Mouse (Mus musculus): ENCODE data around the gene Slc23a4. TPM values are rescaled to one million over a fixed set of nuclear protein-coding genes. Genes with fewer than 3 reads are reported as not detected.

The Slc23a4 gene
- polyA plus RNA-seq, 1 experiment, result 0.33 TPM

DNA sequence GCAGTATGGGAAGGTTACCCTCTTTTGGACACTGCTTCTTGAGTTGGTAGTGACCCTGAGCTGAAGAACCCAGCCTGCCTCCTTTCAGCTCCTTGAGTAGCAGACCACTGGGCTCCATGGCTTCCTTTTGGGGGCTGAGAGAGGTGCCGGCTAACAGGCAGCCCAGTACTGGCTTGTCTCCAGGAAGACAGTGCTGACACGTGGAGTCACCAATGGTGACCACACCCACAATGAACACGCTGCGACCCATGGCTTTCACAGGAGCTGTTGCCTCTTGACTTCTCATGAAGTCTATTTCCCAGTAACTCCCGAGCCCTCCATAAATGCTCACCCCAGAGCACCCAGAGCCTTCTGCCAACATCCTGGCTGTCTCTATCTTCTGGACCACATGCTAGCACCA lies 6.5 kb upstream of the Slc23a4 start:
- Histone ChIP-seq H3K36me3 (ENCODE audit: control insufficient read depth, insufficient read depth, low read length) (no peaks in the 10 kb centered on the region), H3K27me3 (ENCODE audit: control insufficient read depth, insufficient read depth, low read length) (no peaks in the 10 kb centered on the region), H3K4me1 (ENCODE audit: control insufficient read depth, insufficient read depth, insufficient read length) (no peaks in the 10 kb centered on the region; the same call in 1 of the 2 replicates), H3K27ac (ENCODE audit: insufficient read depth, low read length) (no peak overlapping the region), H3K4me3 (ENCODE audit: extremely low read depth, insufficient read depth, insufficient read length) (no peak overlapping the region)
- 16% methylated on average over 5 of the region's 5 CpGs for WGBS
- no peak for TF ChIP-seq CTCF (IDR thresholded peaks at IDR 0.05; ENCODE audit: extremely low read depth, insufficient read depth, insufficient read length, insufficient replicate concordance)
- TF ChIP-seq POLR2A (IDR thresholded peaks at IDR 0.05; ENCODE audit: low read depth, low read length), result no peak
- no peak for DNase-seq (ENCODE audit: low read depth in 1 of 2, low spot score in 2 of 2)

GRCm38 (mm10) chr6:34989263-34989662 lies 1.1 kb upstream of the Slc23a4 start:
- Histone ChIP-seq H3K4me3 (ENCODE audit: extremely low read depth, insufficient read depth, insufficient read length) (no peak overlapping the region), H3K36me3 (ENCODE audit: control insufficient read depth, insufficient read depth, low read length) (no peaks in the 10 kb centered on the region), H3K4me1 (ENCODE audit: control insufficient read depth, insufficient read depth, insufficient read length) (no peaks in the 10 kb centered on the region; the same call in 1 of the 2 replicates), H3K27me3 (ENCODE audit: control insufficient read depth, insufficient read depth, low read length) (no peaks in the 10 kb centered on the region), H3K27ac (ENCODE audit: insufficient read depth, low read length) (no peak overlapping the region)
- DNase-seq (ENCODE audit: low read depth in 1 of 2, low spot score in 2 of 2), result no peak
- WGBS, result 92% methylated on average over 6 of the region's 6 CpGs
- TF ChIP-seq CTCF (IDR thresholded peaks at IDR 0.05; ENCODE audit: extremely low read depth, insufficient read depth, insufficient read length, insufficient replicate concordance) (no peak), POLR2A (IDR thresholded peaks at IDR 0.05; ENCODE audit: low read depth, low read length) (no peak)

GRCm38 (mm10) chr6:34987085-34987645 lies 1.0 kb downstream of the Slc23a4 start:
- no peak overlapping the region for H3K27ac ChIP-seq (ENCODE audit: insufficient read depth, low read length)

GRCm38 (mm10) chr6:34980661-34981060 lies 7.5 kb downstream of the Slc23a4 start:
- no peak overlapping the region for H3K27ac ChIP-seq (ENCODE audit: insufficient read depth, low read length)
- H3K4me3 ChIP-seq (ENCODE audit: extremely low read depth, insufficient read depth, insufficient read length), result no peak overlapping the region
- TF ChIP-seq CTCF (IDR thresholded peaks at IDR 0.05; ENCODE audit: extremely low read depth, insufficient read depth, insufficient read length, insufficient replicate concordance) (no peak), POLR2A (IDR thresholded peaks at IDR 0.05; ENCODE audit: low read depth, low read length) (no peak)
- DNase-seq (ENCODE audit: low read depth in 1 of 2, low spot score in 2 of 2), result no peak
- no peaks in the 10 kb centered on the region for H3K36me3 ChIP-seq (ENCODE audit: control insufficient read depth, insufficient read depth, low read length)
- no peaks in the 10 kb centered on the region for H3K27me3 ChIP-seq (ENCODE audit: control insufficient read depth, insufficient read depth, low read length)
- WGBS, result 78% methylated on average over 9 of the region's 9 CpGs
- no peaks in the 10 kb centered on the region for H3K4me1 ChIP-seq (ENCODE audit: control insufficient read depth, insufficient read depth, insufficient read length)

More at GRCm38 (mm10) chr6:34987085-34987645, 1.0 kb downstream of the Slc23a4 start:
- no peaks in the 10 kb centered on the region for H3K36me3 ChIP-seq (ENCODE audit: control insufficient read depth, insufficient read depth, low read length)
- no peak for DNase-seq (ENCODE audit: low read depth in 1 of 2, low spot score in 2 of 2)
- no peak overlapping the region for H3K4me3 ChIP-seq (ENCODE audit: extremely low read depth, insufficient read depth, insufficient read length)
- TF ChIP-seq CTCF (IDR thresholded peaks at IDR 0.05; ENCODE audit: extremely low read depth, insufficient read depth, insufficient read length, insufficient replicate concordance) (no peak), POLR2A (IDR thresholded peaks at IDR 0.05; ENCODE audit: low read depth, low read length) (no peak)
- H3K27me3 ChIP-seq (ENCODE audit: control insufficient read depth, insufficient read depth, low read length), result no peaks in the 10 kb centered on the region
- no peaks in the 10 kb centered on the region; the same call in 1 of the 2 replicates for H3K4me1 ChIP-seq (ENCODE audit: control insufficient read depth, insufficient read depth, insufficient read length)
- WGBS, result 78% methylated on average over 12 of the region's 12 CpGs

GRCm38 (mm10) chr6:34979291-34979690 lies 8.9 kb downstream of the Slc23a4 start:
- H3K27me3 ChIP-seq (ENCODE audit: control insufficient read depth, insufficient read depth, low read length), result no peaks in the 10 kb centered on the region
- no peak overlapping the region for H3K4me3 ChIP-seq (ENCODE audit: extremely low read depth, insufficient read depth, insufficient read length)
- DNase-seq (ENCODE audit: low read depth in 1 of 2, low spot score in 2 of 2), result no peak
- H3K27ac ChIP-seq (ENCODE audit: insufficient read depth, low read length), result no peak overlapping the region
- 86% methylated on average over 3 of the region's 3 CpGs for WGBS
- H3K36me3 ChIP-seq (ENCODE audit: control insufficient read depth, insufficient read depth, low read length), result no peaks in the 10 kb centered on the region
- no peaks in the 10 kb centered on the region for H3K4me1 ChIP-seq (ENCODE audit: control insufficient read depth, insufficient read depth, insufficient read length)
- TF ChIP-seq POLR2A (IDR thresholded peaks at IDR 0.05; ENCODE audit: low read depth, low read length) (no peak), CTCF (IDR thresholded peaks at IDR 0.05; ENCODE audit: extremely low read depth, insufficient read depth, insufficient read length, insufficient replicate concordance) (no peak)

DNA sequence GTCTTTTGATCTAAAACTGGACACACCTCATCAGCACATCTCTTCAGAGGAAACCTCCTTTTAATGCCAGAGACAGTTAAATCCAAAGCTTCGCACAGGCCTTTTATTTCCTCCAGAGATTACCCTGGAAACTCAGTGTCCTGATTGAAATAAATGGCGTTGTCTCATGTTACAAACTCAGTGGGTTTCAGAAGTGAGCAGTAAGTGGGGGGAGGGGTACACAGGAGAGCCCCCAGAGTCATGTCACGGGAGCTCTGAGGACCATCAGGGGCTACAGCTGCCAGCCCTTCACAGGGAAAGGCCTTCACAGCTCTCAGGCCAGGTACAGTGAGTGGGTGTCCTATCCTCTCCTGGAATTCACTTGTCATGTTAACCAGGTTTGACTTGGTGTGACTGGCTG lies 17.0 kb downstream of the Slc23a4 start:
- no peak overlapping the region for H3K4me3 ChIP-seq (ENCODE audit: extremely low read depth, insufficient read depth, insufficient read length)
- no peak overlapping the region for H3K27ac ChIP-seq (ENCODE audit: insufficient read depth, low read length)
- H3K36me3 ChIP-seq (ENCODE audit: control insufficient read depth, insufficient read depth, low read length), result no peaks in the 10 kb centered on the region
- DNase-seq (ENCODE audit: low read depth in 1 of 2, low spot score in 2 of 2), result no peak
- TF ChIP-seq POLR2A (IDR thresholded peaks at IDR 0.05; ENCODE audit: low read depth, low read length) (no peak), CTCF (IDR thresholded peaks at IDR 0.05; ENCODE audit: extremely low read depth, insufficient read depth, insufficient read length, insufficient replicate concordance) (no peak)
- H3K27me3 ChIP-seq (ENCODE audit: control insufficient read depth, insufficient read depth, low read length), result no peaks in the 10 kb centered on the region
- peaks cover 2% of the 10 kb centered on the region; the same call in 1 of the 2 replicates for H3K4me1 ChIP-seq (ENCODE audit: control insufficient read depth, insufficient read depth, insufficient read length)
- 87% methylated on average over 3 of the region's 3 CpGs for WGBS

DNA sequence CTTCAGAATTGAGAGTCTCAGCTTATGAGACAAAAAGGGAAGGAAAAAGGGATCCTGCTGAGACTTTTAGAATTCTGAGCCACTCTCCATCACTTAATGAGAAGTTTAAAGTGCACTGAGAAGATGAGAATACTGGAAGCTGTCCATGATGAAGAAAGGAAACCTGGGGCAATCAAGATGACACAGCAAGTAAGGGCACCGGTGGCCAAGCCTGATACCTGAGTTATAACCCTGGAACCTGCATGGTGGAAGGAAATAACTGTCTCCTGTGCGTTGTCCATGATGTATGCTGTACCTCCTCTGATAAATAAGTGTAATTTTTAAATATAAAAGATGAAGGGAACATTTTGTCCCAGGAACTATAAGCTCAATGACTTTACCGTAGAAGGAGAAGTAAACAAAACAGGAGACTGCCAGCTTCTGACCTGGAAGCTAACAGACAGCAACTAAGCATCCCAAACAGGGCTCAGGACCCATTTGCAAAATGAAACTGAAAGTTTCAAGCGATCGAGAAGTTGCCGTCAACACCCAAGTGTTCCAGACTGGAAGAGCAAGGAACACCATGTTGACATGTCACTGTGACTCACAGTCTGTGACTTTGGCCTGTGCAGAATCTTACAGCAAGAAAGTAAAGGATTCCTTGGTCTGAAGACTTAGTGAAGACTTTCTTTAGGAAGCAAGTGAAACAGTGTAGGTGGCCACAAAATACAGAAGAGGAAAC lies 22.2 kb downstream of the Slc23a4 start:
- Histone ChIP-seq H3K4me1 (ENCODE audit: control insufficient read depth, insufficient read depth, insufficient read length) (peaks cover 2% of the 10 kb centered on the region; the same call in 1 of the 2 replicates), H3K4me3 (ENCODE audit: extremely low read depth, insufficient read depth, insufficient read length) (peak overlapping the region; percentile 42), H3K36me3 (ENCODE audit: control insufficient read depth, insufficient read depth, low read length) (no peaks in the 10 kb centered on the region), H3K27me3 (ENCODE audit: control insufficient read depth, insufficient read depth, low read length) (no peaks in the 10 kb centered on the region), H3K27ac (ENCODE audit: insufficient read depth, low read length) (no peak overlapping the region)
- TF ChIP-seq CTCF (IDR thresholded peaks at IDR 0.05; ENCODE audit: extremely low read depth, insufficient read depth, insufficient read length, insufficient replicate concordance), result no peak
- TF ChIP-seq POLR2A (IDR thresholded peaks at IDR 0.05; ENCODE audit: low read depth, low read length), result no peak
- 40% methylated on average over 6 of the region's 6 CpGs for WGBS
- DNase-seq (ENCODE audit: low read depth in 1 of 2, low spot score in 2 of 2), result no peak
